Mouse (Mus musculus): ENCODE data around the gene Mtcp1. TPM values are rescaled to one million over a fixed set of nuclear protein-coding genes. Genes with fewer than 3 reads are reported as not detected.

Mtcp1 gene
- polyA plus RNA-seq, 2 experiments, result 4.5 to 5.7 TPM

DNA sequence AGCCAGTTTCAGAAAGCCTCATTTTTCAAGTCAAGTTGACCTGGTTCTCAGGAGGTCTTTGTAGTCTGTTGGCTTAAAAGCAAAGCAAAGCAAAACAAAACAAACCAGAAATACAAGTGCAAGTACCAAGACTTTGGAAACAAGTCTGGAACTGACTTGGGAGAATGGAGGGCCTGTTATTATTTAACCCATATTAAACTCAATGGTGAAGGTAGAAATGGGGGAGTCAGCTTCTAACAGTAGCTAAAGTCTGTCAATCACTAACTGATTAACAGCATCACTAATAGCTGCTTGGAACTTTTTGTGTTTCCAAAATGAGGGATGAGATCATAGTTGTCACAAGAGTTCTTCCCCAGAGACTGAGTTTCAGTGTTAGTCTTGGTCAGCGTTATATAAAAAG, 16.9 kb downstream of the Mtcp1 start:
- Histone ChIP-seq H3K27ac (no peak overlapping the region), H3K9me3 (ENCODE audit: control insufficient read depth, low read length) (no peaks in the 10 kb centered on the region), H3K4me1 (replicated peaks; ENCODE audit: control insufficient read depth in 2 of 2, insufficient read depth in 2 of 2, low read length in 1 of 2) (peaks cover 10 to 13% of the 10 kb centered on the region in 2 experiments), H3K36me3 (replicated peaks; ENCODE audit: control insufficient read depth, insufficient read depth, low read depth) (no peaks in the 10 kb centered on the region), H3K4me2 (ENCODE audit: low read depth) (no peak overlapping the region), H3K9ac (replicated peaks) (no peak overlapping the region), H3K4me3 (ENCODE audit: insufficient read depth in 1 of 2, low read depth in 2 of 2, low read length in 2 of 2) (no peak overlapping the region), H3K27me3 (ENCODE audit: control insufficient read depth, insufficient read depth, low read length) (no peaks in the 10 kb centered on the region)
- TF ChIP-seq EP300 (IDR thresholded peaks at IDR 0.05; ENCODE audit: low read depth) (no peak), CTCF (IDR thresholded peaks at IDR 0.05; ENCODE audit: low read depth) (no peak)
- DNase-seq (ENCODE audit: low read depth in 3 of 3, low spot score in 3 of 3), result no peak
- 83% methylated on average over 1 of the region's 1 CpGs for WGBS (ENCODE audit: insufficient replicate concordance)
- ATAC-seq (ENCODE audit: insufficient read depth), result no peak

DNA sequence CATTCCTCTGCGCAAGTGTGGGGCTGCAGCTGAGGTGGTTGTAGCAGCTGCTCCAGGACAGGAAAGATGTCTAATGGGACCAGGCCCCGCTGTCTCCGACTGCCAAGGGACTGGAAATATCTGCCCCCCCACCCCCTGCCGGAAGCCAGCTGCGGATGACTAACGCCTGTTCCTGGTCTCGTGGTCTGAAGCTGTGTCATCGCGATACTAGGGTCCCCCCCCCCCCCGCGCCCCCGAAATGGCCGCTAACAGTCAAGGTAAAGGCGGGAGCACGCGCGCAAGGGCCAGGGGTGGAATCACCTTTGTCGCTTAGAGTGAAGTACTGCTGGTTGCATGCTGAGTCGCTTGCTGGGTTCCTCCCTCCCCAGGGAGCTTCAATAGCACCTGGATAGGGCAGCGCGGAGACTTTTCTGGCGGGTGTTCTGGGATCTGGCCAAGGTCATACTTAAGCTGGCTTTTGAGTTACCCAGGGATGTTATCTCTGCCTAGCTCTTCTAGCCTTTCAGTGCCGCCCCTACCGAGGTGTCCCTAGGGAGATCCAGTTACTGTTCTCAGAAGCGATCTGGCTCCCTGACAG, 34.1 kb downstream of the Mtcp1 start, which contains the start of the genes Fundc2 and F8:
TSS of gene Fundc2 (plus strand) at position 205 of the 577 bp plus-strand sequence.
TSS of gene F8 (minus strand) at position 421 of the 577 bp plus-strand sequence.
- H3K4me1 ChIP-seq (replicated peaks; ENCODE audit: control insufficient read depth in 2 of 2, insufficient read depth in 2 of 2, low read length in 1 of 2), result peaks cover 0 to 2% of the 10 kb centered on the region in 2 experiments; a peak in 1 of 4 replicates
- no peaks in the 10 kb centered on the region for H3K36me3 ChIP-seq (replicated peaks; ENCODE audit: control insufficient read depth, insufficient read depth, low read depth)
- peak within 1 kb of the TSS; percentile 61 to 99 for H3K4me3 ChIP-seq (ENCODE audit: insufficient read depth in 1 of 2, low read depth in 2 of 2, low read length in 2 of 2)
- H3K27ac ChIP-seq, result peak within 1 kb of the TSS; percentile 69
- no peaks in the 10 kb centered on the region for H3K27me3 ChIP-seq (ENCODE audit: control insufficient read depth, insufficient read depth, low read length)
- H3K9me3 ChIP-seq (ENCODE audit: control insufficient read depth, low read length), result no peaks in the 10 kb centered on the region
- DNase-seq (ENCODE audit: low read depth in 3 of 3, low spot score in 3 of 3) (peak; percentile 47 to 64 (median 61)), ATAC-seq (ENCODE audit: insufficient read depth) (peak; percentile 92)
- peak within 1 kb of the TSS; percentile 67 for H3K4me2 ChIP-seq (ENCODE audit: low read depth)
- peak within 1 kb of the TSS; percentile 70 for H3K9ac ChIP-seq (replicated peaks)
- no peak for TF ChIP-seq EP300 (IDR thresholded peaks at IDR 0.05; ENCODE audit: low read depth)
- TF ChIP-seq CTCF (IDR thresholded peaks at IDR 0.05; ENCODE audit: low read depth), result no peak
- WGBS (ENCODE audit: insufficient replicate concordance), result 10% methylated on average over 24 of the region's 25 CpGs

DNA sequence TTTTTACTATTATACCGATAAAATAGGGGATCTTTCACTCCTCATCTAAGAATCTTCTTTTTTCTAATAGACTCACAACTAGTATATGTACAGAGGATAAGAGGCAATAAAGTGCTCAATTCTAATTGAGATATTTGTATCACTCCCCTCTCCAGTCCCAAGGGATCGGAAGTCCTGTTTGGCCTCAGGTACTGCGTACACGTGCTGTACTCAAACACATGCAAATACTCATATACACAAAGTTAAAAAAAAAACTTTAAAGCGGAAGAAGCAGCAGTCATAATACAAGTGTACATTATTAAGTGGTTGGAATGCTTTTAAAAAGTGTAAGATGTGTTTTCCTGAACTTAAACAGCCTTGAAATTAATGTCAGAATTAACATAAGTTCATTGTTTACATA, 34.7 kb downstream of the Mtcp1 start:
- ATAC-seq (ENCODE audit: insufficient read depth), result no peak
- no peak for DNase-seq (ENCODE audit: low read depth in 3 of 3, low spot score in 3 of 3)
- Histone ChIP-seq H3K9me3 (ENCODE audit: control insufficient read depth, low read length) (no peaks in the 10 kb centered on the region), H3K4me2 (ENCODE audit: low read depth) (peak overlapping the region; percentile 67), H3K27ac (no peak overlapping the region), H3K4me1 (replicated peaks; ENCODE audit: control insufficient read depth in 2 of 2, insufficient read depth in 2 of 2, low read length in 1 of 2) (peaks cover 0 to 2% of the 10 kb centered on the region in 2 experiments; a peak in 1 of 4 replicates), H3K27me3 (ENCODE audit: control insufficient read depth, insufficient read depth, low read length) (no peaks in the 10 kb centered on the region), H3K4me3 (ENCODE audit: insufficient read depth in 1 of 2, low read depth in 2 of 2, low read length in 2 of 2) (peak overlapping the region; percentile 30 to 61; a peak in 3 of 4 replicates), H3K36me3 (replicated peaks; ENCODE audit: control insufficient read depth, insufficient read depth, low read depth) (no peaks in the 10 kb centered on the region), H3K9ac (replicated peaks) (peak overlapping the region; percentile 70; the same call in 1 of the 2 replicates)
- TF ChIP-seq EP300 (IDR thresholded peaks at IDR 0.05; ENCODE audit: low read depth), result no peak
- TF ChIP-seq CTCF (IDR thresholded peaks at IDR 0.05; ENCODE audit: low read depth), result no peak
- 64% methylated on average over 5 of the region's 5 CpGs for WGBS (ENCODE audit: insufficient replicate concordance)

DNA sequence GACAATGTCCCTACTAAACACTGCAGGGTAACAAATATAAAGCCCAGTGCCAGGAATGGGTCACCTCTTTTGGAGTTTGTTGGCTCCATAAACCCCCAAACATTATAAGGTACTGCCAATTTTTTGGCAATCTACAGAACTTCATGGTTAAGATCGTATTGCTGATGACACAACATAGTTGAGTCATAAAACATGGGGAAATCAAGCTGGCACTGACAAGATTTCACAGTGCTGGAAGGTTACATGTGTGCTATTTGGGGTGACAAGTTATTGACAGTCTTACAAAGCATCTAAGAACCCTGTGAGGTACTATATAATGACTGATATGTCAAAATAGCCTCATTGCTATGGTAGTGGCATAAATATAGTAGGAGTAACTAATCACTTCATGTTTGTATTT, 35.2 kb downstream of the Mtcp1 start:
- H3K36me3 ChIP-seq (replicated peaks; ENCODE audit: control insufficient read depth, insufficient read depth, low read depth), result no peaks in the 10 kb centered on the region
- peaks cover 0 to 2% of the 10 kb centered on the region in 2 experiments; a peak in 1 of 4 replicates for H3K4me1 ChIP-seq (replicated peaks; ENCODE audit: control insufficient read depth in 2 of 2, insufficient read depth in 2 of 2, low read length in 1 of 2)
- no peak overlapping the region for H3K4me2 ChIP-seq (ENCODE audit: low read depth)
- H3K9me3 ChIP-seq (ENCODE audit: control insufficient read depth, low read length), result no peaks in the 10 kb centered on the region
- no peak overlapping the region for H3K4me3 ChIP-seq (ENCODE audit: insufficient read depth in 1 of 2, low read depth in 2 of 2, low read length in 2 of 2)
- no peak for TF ChIP-seq EP300 (IDR thresholded peaks at IDR 0.05; ENCODE audit: low read depth)
- no peak for TF ChIP-seq CTCF (IDR thresholded peaks at IDR 0.05; ENCODE audit: low read depth)
- no peaks in the 10 kb centered on the region for H3K27me3 ChIP-seq (ENCODE audit: control insufficient read depth, insufficient read depth, low read length)
- no peak overlapping the region for H3K27ac ChIP-seq
- 63% methylated on average over 1 of the region's 1 CpGs for WGBS (ENCODE audit: insufficient replicate concordance)
- no peak for DNase-seq (ENCODE audit: low read depth in 3 of 3, low spot score in 3 of 3)
- H3K9ac ChIP-seq (replicated peaks), result no peak overlapping the region
- no peak for ATAC-seq (ENCODE audit: insufficient read depth)

DNA sequence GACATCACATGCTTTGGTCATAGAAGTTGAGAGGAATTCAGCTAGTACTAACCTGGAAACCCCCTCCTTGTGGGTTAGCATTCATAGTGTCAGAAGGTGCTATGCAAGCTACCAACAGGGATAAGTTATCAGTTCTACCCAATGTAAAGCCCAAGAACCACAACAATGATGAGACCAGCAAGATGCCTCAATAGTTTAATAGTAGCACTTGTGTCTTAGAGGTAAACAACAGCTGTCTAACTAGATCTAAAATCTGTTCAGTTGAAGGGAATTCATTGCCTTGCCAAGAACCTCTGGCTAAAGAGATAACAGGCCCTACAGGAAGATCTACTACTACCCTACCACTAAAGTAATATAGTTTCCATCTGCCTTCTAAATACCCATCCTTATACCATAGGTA, 39.6 kb downstream of the Mtcp1 start:
- Histone ChIP-seq H3K9me3 (ENCODE audit: control insufficient read depth, low read length) (no peaks in the 10 kb centered on the region), H3K9ac (replicated peaks) (no peak overlapping the region), H3K4me2 (ENCODE audit: low read depth) (no peak overlapping the region), H3K4me1 (replicated peaks; ENCODE audit: control insufficient read depth in 2 of 2, insufficient read depth in 2 of 2, low read length in 1 of 2) (peaks cover 0 to 2% of the 10 kb centered on the region in 2 experiments; a peak in 1 of 4 replicates), H3K36me3 (replicated peaks; ENCODE audit: control insufficient read depth, insufficient read depth, low read depth) (no peaks in the 10 kb centered on the region), H3K27ac (no peak overlapping the region), H3K27me3 (ENCODE audit: control insufficient read depth, insufficient read depth, low read length) (no peaks in the 10 kb centered on the region), H3K4me3 (ENCODE audit: insufficient read depth in 1 of 2, low read depth in 2 of 2, low read length in 2 of 2) (no peak overlapping the region)
- DNase-seq (ENCODE audit: low read depth in 3 of 3, low spot score in 3 of 3), result no peak
- TF ChIP-seq EP300 (IDR thresholded peaks at IDR 0.05; ENCODE audit: low read depth) (no peak), CTCF (IDR thresholded peaks at IDR 0.05; ENCODE audit: low read depth) (no peak)
- ATAC-seq (ENCODE audit: insufficient read depth), result peak; percentile 21; the same call in 1 of the 2 replicates

Data from liver, embryonic 14.5 days (tissue).